Mouse (Mus musculus) hindbrain, embryonic 14.5 days (tissue): ENCODE measurements around the gene Efemp2. TPM values are rescaled to one million over a fixed set of nuclear protein-coding genes. Genes with fewer than 3 reads are reported as not detected.

Source experiments
- ATAC-seq: fragments of 200-750 bp; cut with Nextera tagmentation; 2 replicates; pipeline ENCODE4 v1.8.0; 2017; ENCODE audit warnings: moderate number of reproducible peaks, mild to moderate bottlenecking, moderate TSS enrichment, moderate library complexity; ENCODE audit not compliant: low FRiP score
- DNase-seq: peaks from one replicate; pipeline ENCODE4 v3.0.0-alpha.2; 2015; ENCODE audit warnings: low spot score
- H3K27ac ChIP-seq: fragments of 300-500 bp; sonication (generic); 2 replicates; pipeline ENCODE4 v1.5.1; 2014; ENCODE audit warnings: mild to moderate bottlenecking, moderate library complexity
- H3K27me3 ChIP-seq: fragments of 300-500 bp; sonication (generic); 2 replicates; pipeline ENCODE4 v1.6.1; 2014; ENCODE audit warnings: mild to moderate bottlenecking, low read length, mixed read lengths; ENCODE audit not compliant: control insufficient read depth, insufficient read depth
- H3K36me3 ChIP-seq: fragments of 300-500 bp; sonication (generic); replicated peaks from 2 replicates; pipeline ENCODE4 v1.6.1; 2014; ENCODE audit not compliant: control insufficient read depth, insufficient read depth
- H3K4me1 ChIP-seq: fragments of 300-500 bp; sonication (generic); replicated peaks from 2 replicates; pipeline ENCODE4 v1.6.1; 2014; ENCODE audit warnings: antibody characterized with exemption, low read length, mixed read lengths; ENCODE audit not compliant: control insufficient read depth, insufficient read depth
- H3K4me2 ChIP-seq: fragments of 300-500 bp; sonication (generic); replicated peaks from 2 replicates; pipeline ENCODE4 v1.6.1; 2014; ENCODE audit warnings: mild to moderate bottlenecking, moderate library complexity
- H3K4me3 ChIP-seq: fragments of 300-500 bp; sonication (generic); replicated peaks from 2 replicates; pipeline ENCODE4 v1.5.1; 2014; ENCODE audit warnings: mild to moderate bottlenecking, low read length
- H3K9ac ChIP-seq: fragments of 300-500 bp; sonication (generic); 2 replicates; pipeline ENCODE4 v1.6.1; 2014
- H3K9me3 ChIP-seq: fragments of 300-500 bp; sonication (generic); 2 replicates; pipeline ENCODE4 v1.6.1; 2016; ENCODE audit warnings: low read length; ENCODE audit not compliant: control insufficient read depth
- WGBS: fragments of 180-500 bp; shearing (Covaris S2); extraction: QIAGEN DNeasy Blood & Tissue Kit; methylation state at CpG from one replicate; pipeline ENCODE4 v1.1.7; 2014; 5-methylcytosine and 5-hydroxymethylcytosine counted together
- polyA plus RNA-seq: library from polyadenylated mRNA; unstranded; fragments of >200 nt; fragmentation: Nextera tagmentation; extraction: Ambion mirVana; gene quantifications from 2 replicates; pipeline ENCODE4 v1.2.1, GENCODE M21; 2014

The Efemp2 gene
- polyA plus RNA-seq, 1 experiment from 2014 or later, result 37.8 TPM

DNA sequence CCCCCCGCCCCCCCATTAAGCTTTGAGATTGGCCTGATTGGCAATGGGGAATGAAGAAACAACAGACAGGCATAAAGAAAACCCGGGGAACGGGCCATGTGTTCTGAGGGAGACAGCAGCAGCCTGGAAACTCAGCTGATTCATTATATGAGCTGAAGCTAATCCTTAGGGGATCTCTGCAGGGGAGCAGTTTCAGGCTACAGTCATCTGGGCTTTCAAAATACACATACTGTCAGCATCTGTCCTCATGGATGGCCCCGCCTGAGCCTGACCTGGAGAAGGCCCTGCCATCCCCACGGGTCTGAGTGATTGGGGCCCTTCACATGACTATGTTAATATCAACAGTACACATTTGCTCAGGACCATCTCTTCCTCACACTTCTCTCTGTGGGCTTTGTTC lies 1.9 kb upstream of the Efemp2 start:
- DNase-seq (no peak), ATAC-seq (no peak)
- no peak overlapping the region for H3K4me2 ChIP-seq
- H3K9ac ChIP-seq, result no peak overlapping the region
- no peaks in the 10 kb centered on the region for H3K9me3 ChIP-seq
- peaks cover 23% of the 10 kb centered on the region for H3K4me1 ChIP-seq
- H3K27me3 ChIP-seq, result no peaks in the 10 kb centered on the region
- 48% methylated on average over 5 of the region's 5 CpGs for WGBS
- peaks cover 14% of the 10 kb centered on the region for H3K36me3 ChIP-seq
- no peak overlapping the region for H3K27ac ChIP-seq
- H3K4me3 ChIP-seq, result no peak overlapping the region

DNA sequence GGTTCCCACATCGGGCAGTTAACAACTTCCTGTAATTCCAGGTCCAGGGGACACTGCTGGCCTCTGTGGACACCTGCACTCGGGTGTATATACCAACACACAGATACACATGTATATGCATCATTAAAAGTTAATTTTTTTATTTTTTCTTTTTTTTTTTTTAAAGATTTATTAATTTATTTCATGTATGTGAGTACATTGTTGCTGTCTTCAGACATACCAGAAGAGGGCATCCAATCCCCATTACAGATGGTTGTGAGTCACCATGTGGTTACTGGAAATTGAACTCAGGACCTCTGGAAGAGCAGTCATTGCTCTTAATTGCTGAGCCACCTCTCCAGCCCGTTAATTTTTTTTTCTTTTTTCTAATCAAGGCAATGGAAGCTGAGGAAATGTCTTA lies 897 bp upstream of the Efemp2 start:
- peaks cover 9% of the 10 kb centered on the region for H3K36me3 ChIP-seq
- peaks cover 24% of the 10 kb centered on the region for H3K4me1 ChIP-seq
- H3K27ac ChIP-seq, result no peak overlapping the region
- H3K9me3 ChIP-seq, result no peaks in the 10 kb centered on the region
- H3K4me2 ChIP-seq, result no peak overlapping the region
- ATAC-seq, result no peak
- 86% methylated on average over 3 of the region's 3 CpGs for WGBS
- H3K27me3 ChIP-seq, result no peaks in the 10 kb centered on the region
- DNase-seq, result no peak
- H3K4me3 ChIP-seq, result no peak overlapping the region
- no peak overlapping the region for H3K9ac ChIP-seq

DNA sequence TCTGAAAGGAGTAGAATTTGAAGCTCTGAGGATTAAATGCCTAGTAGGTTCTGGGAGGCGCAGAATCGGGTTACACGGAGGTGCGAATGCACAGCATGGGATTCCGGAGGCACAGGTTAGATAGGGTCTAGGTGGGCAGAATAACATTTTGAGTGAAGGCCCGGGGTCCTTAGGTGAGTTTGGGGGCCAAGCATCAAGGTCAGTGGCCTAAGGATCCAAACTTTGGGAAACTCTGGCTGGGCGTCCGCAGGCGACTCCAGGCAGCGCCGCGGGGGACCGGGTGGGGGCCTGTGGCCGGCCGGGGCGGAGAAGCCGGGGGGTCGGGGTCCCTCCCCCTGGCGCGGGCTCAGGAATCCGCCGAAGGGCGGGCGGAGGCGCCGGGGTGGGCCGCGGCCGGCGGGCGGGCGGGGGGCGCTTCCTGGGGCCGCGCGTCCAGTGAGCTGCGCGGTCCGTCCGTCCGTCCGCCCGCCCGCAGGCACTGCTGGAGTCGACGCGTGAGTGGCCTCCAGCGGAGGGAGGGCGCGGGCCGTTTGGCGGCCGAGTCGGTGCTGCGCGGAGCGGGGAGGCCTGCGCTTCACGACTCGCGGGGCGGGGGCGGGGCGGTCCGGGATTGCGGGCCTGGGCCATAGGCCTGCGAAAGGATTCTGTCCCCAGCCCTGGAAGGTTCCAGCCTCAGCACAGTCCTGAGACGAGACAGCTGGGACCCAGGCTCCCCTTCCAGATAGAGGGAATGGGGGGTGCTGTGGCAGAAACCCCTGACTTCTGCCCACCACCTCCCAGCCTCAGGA lies 721 bp downstream of the Efemp2 start:
- DNase-seq (peak; percentile 40), ATAC-seq (peak; percentile 66)
- Histone ChIP-seq H3K27ac (peak overlapping the region; percentile 34), H3K36me3 (0 out of 2 replicates have a peak, but pooled peaks cover 16% of the 10 kb centered on the region), H3K4me1 (peaks cover 24% of the 10 kb centered on the region), H3K27me3 (no peaks in the 10 kb centered on the region), H3K9me3 (no peaks in the 10 kb centered on the region), H3K4me3 (peak overlapping the region; percentile 57), H3K4me2 (peak overlapping the region; percentile 99), H3K9ac (peak overlapping the region; percentile 69)
- WGBS, result under 1% methylated on average over 61 of the region's 68 CpGs

DNA sequence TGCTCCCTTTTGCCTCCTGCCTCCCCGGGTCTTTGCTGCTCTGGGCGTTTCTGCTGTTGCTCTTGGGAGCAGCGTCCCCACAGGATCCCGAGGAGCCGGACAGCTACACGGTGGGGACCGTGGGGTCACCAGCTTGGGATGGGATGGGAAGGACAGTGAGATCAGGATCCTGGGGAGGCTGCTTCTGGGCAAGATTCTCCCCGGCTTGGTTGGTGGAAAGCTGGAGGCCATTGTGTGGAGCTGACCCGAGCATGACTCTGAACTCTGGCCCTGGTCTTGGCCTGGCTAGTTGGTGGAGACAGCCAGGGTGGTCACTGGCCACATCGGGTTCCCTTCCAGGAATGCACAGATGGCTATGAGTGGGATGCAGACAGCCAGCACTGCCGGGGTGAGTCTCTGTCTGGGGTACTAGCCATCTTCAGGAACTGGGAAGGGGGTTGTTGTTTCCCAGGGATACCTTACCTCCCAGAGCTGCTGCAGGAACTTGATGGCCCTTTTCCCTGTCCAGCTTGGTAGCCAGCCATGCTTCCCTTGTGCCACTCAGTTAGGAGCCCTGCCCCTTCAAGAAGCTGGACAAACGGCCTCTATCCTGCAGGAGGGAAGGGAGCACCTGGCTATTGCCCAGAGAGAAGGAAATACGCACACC lies 1.4 kb downstream of the Efemp2 start:
- Histone ChIP-seq H3K9me3 (no peaks in the 10 kb centered on the region), H3K9ac (peak overlapping the region; percentile 69), H3K36me3 (peaks cover 18% of the 10 kb centered on the region; the same call in 1 of the 2 replicates), H3K4me2 (peak overlapping the region; percentile 99), H3K27ac (peak overlapping the region; percentile 34), H3K4me1 (peaks cover 24% of the 10 kb centered on the region), H3K4me3 (peak overlapping the region; percentile 57), H3K27me3 (no peaks in the 10 kb centered on the region)
- ATAC-seq, result no peak
- WGBS, result 21% methylated on average over 13 of the region's 13 CpGs
- DNase-seq, result no peak

DNA sequence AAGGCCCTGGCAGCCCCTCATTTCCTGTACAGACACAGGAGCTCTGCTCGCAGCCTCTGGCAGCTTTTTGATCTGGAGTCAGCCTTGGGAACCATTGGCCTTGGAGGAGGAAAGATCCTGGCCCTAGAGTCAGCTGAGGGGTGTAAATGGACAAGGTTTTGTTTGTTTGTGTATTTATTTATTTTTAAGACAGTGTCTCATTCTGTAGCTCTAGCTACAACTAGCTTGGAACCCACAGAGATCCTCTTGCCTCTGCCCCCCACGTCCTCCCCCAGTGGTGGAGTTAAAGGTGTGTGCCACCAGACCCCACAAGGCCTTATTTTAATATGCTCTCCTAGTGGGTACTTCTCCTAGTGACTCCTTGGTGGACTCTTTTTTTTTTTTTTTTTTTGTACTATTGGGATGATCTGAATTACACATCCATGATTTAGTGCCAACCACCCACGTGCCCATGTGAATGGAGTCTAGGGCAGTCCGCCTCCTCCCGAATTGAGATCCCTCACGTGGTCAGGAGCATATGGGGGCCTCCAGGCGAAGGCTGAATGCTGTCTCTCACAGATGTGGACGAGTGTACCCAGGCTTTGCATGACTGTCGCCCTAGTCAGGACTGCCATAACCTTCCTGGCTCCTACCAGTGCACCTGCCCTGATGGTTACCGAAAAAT lies 3.4 kb downstream of the Efemp2 start:
- ATAC-seq, result no peak
- Histone ChIP-seq H3K27ac (no peak overlapping the region), H3K36me3 (peaks cover 37% of the 10 kb centered on the region), H3K4me2 (no peak overlapping the region), H3K9ac (no peak overlapping the region), H3K9me3 (no peaks in the 10 kb centered on the region), H3K4me3 (no peak overlapping the region), H3K27me3 (no peaks in the 10 kb centered on the region), H3K4me1 (peaks cover 24% of the 10 kb centered on the region)
- WGBS, result 88% methylated on average over 10 of the region's 10 CpGs
- no peak for DNase-seq

DNA sequence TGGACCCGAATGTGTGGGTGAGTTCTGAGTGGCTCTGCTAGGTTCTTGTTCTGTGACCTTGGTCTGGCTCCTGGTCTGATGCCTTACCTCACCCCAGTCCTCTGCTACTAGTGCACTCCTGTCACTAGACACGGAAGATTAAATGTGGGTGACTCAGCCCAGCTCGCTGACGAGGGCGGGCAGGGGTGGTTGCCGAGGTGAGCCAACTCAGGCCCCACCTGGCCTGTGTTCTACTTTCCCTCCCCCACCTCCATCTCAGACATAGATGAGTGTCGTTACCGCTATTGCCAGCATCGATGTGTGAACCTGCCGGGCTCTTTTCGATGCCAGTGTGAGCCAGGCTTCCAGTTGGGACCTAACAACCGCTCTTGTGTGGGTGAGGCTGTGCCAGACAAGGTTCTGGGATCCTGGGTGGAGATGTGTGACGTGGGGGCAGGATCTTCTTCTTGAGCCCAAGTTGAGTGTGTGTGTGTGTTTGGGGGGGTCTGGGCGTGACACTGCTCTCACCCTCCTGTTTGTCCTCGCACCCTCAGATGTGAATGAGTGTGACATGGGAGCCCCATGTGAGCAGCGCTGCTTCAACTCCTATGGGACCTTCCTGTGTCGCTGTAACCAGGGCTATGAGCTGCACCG lies 4.0 kb downstream of the Efemp2 start:
- ATAC-seq (no peak), DNase-seq (no peak)
- no peak overlapping the region for H3K27ac ChIP-seq
- no peak overlapping the region for H3K9ac ChIP-seq
- 91% methylated on average over 18 of the region's 18 CpGs for WGBS
- H3K27me3 ChIP-seq, result no peaks in the 10 kb centered on the region
- H3K4me3 ChIP-seq, result no peak overlapping the region
- H3K36me3 ChIP-seq, result peaks cover 44% of the 10 kb centered on the region
- no peaks in the 10 kb centered on the region for H3K9me3 ChIP-seq
- no peak overlapping the region for H3K4me2 ChIP-seq
- peaks cover 24% of the 10 kb centered on the region for H3K4me1 ChIP-seq

DNA sequence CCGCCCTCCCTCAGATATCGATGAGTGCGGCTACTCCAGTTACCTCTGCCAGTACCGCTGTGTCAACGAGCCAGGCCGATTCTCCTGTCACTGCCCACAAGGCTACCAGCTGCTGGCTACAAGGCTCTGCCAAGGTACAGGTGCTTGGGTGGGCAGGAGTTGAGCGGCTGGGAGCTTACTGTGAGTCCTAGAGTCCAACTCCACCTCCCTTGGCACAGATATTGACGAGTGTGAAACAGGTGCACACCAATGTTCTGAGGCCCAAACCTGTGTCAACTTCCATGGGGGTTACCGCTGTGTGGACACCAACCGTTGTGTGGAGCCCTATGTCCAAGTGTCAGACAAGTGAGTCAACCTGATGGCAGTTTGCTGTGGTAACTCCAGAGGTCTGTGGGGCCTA lies 6.3 kb downstream of the Efemp2 start:
- Histone ChIP-seq H3K4me2 (no peak overlapping the region), H3K27ac (no peak overlapping the region), H3K9me3 (no peaks in the 10 kb centered on the region), H3K4me1 (peaks cover 13% of the 10 kb centered on the region; the same call in 1 of the 2 replicates), H3K4me3 (no peak overlapping the region), H3K36me3 (peaks cover 66% of the 10 kb centered on the region), H3K9ac (no peak overlapping the region), H3K27me3 (no peaks in the 10 kb centered on the region)
- ATAC-seq, result no peak
- DNase-seq, result no peak
- 95% methylated on average over 10 of the region's 10 CpGs for WGBS

DNA sequence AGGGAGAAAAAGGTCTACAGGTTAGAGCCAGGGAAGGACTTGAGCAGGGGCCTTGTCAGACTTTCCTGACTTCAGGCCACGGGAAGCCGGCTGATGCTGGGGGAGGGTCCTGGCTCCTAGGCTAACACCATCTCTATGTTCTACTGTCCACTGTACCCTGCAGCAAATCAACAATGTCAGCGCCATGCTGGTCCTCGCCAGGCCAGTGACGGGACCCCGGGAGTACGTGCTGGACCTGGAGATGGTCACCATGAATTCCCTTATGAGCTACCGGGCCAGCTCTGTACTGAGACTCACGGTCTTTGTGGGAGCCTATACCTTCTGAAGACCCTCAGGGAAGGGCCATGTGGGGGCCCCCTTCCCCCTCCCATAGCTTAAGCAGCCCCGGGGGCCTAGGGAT lies 7.6 kb downstream of the Efemp2 start:
- DNase-seq (no peak), ATAC-seq (no peak)
- 92% methylated on average over 10 of the region's 10 CpGs for WGBS
- Histone ChIP-seq H3K4me1 (0 out of 2 replicates have a peak, but pooled peaks cover 4% of the 10 kb centered on the region), H3K9ac (no peak overlapping the region), H3K4me2 (no peak overlapping the region), H3K27ac (no peak overlapping the region), H3K9me3 (no peaks in the 10 kb centered on the region), H3K36me3 (peaks cover 75% of the 10 kb centered on the region), H3K4me3 (no peak overlapping the region), H3K27me3 (no peaks in the 10 kb centered on the region)
